Mouse (Mus musculus) 3134 (cell line): ENCODE results near the gene Manba.
"Not testable (repeated sequence)": the region's sequence is repeated elsewhere in the genome, so short reads cannot be mapped to it uniquely, and the experiment has no call there.

Source experiments
- DNase-seq: peaks from one replicate; pipeline ENCODE4 v3.0.0-alpha.2; 2011; ENCODE audit warnings: low spot score; ENCODE audit not compliant: insufficient read length; ENCODE audit errors: extremely low read depth

Manba gene

DNA sequence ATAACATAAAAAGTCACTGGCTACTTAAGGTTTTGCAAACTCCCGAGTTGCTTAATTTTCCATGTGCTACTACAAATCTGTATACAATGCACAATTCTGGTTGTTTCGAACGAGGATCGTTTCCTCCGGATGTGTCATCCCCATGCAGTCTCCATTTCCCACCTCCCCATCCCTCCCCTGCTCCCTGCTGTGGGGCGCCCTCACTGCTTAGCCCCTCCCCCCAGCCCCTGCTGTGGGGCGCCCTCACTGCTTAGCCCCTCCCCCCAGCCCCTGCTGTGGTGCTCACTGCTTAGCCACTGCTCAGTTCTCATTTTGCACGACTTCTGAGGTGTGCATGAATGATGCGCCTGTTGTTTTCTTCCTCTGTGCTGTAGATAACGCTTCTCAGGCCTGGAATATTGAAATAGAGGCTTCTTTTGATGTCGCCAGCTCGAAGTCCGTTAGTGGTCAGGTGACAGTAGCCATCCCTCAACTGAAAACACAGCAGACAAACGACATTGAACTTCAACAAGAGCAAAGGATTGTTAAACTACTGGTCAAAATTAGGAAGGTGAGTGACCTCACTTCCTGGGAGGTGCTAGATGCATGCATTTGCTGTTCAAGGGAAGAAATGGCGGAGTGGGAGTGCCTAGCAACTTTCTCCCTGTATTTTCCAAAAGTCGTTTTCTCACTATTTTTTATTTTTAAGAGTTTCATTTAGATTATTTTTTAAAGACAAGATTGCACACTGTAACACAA lies 37.4 kb downstream of the Manba start:
- no peak for DNase-seq

DNA sequence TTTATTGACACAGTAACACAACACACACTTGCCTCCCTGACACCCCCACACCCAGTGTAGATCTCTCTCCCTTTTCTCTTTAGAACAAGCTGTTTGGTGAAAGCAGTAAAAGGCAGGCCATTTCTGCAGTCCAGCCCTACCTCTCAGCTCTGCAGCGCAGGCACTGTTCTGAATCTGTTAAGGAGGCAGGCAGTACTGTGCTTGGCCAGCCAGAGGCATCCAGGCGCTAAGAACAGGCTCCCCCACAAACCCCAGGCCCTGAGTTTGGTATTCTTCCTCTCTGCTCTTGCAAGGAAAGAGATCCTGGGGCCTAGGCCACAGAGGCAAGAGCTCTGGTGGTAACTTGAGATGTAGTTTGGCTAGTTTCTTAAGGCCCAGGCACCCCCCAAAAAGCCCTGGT lies 39.5 kb downstream of the Manba start:
- not testable (repeated sequence) for DNase-seq

DNA sequence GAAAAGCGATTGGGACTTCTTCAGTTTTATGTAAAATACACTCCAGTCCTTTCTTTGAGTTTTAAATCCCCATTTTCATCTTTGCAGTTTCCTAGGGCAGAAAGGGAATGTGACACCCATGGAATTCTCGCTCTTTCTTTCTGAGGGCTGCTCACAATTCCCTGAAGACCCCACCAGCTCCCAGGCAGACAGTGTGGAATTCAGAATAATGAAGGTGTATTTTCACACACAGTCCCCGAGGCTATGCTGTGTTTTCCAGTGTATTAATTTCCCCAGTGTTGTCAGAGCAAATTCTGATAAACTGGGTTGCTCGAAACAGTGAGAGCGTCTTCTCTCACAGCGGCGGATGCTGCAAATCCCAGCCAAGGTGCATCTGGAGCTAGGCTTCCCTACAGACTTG lies 44.3 kb downstream of the Manba start:
- DNase-seq = no peak

DNA sequence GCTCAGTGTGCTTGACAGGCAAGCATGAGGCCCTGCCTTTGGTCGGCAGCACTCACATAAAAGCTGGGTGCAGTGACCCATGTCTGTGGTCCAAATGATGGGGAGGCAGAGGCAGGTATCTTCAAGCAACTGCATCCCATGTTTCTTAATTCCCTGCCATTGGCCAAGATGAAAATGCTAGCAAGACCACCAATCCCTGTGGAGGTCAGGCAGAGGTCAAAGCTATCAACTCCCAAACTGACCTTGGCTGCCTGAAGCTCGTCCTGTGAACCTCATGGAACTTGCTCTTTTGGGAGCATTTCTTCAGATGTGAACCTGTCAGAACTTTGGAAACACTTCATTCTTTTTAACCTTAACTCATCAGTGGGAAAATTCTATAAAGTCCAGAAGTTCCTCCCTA lies 46.4 kb downstream of the Manba start:
- DNase-seq = no peak

DNA sequence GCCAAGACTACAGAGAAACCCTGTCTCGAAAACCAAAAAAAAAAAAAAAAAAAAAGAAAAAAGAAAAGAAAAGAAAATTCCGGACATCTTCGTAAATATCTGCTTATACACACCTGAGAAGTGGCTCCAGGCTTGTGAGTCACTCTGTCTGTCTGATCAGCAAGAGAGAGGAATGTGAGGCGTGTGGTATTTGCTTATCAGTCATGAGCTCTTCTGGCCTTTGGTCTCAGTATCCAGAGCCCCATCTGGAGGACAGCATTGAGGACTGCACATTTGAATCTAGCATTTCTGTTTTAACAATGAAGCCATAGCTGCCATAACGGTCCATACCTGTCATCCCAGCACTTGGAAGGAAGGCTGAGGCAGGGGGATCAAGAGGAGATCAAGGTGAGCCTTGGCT lies 48.7 kb downstream of the Manba start:
- no peak for DNase-seq

DNA sequence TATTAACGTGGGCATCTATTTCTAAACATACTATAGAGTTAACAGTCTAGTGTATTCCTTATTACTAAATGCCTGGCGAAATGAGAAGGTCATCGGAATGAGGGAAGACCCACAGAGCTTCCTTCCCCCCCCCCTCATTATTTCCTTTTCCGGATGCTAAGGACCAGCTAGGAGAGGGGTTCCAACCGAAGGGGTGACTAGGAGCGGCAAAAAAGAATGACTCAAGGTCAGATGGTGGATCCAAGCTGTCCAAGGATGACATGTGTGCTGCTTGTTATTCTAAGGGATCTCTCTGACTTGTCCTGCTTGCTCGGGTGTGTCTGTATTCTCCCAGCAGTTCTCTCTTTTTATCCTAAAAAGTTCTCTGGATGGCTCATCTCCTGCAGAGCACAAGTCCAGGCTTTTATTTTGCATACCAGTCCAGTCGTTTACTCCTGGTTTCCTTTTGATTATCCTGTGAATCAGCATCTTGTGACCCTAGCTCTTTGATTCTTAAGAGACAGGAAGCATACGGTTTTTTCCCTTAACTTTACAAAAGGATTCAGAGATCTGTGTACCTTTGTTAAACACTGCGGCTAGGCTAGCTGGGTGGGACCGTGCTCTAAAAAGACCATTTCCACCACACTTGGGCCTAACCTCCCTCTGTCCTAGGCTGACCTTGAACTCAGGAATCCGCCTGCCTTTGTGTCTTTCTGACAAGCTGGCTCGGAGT lies 61.0 kb downstream of the Manba start:
- no peak for DNase-seq

DNA sequence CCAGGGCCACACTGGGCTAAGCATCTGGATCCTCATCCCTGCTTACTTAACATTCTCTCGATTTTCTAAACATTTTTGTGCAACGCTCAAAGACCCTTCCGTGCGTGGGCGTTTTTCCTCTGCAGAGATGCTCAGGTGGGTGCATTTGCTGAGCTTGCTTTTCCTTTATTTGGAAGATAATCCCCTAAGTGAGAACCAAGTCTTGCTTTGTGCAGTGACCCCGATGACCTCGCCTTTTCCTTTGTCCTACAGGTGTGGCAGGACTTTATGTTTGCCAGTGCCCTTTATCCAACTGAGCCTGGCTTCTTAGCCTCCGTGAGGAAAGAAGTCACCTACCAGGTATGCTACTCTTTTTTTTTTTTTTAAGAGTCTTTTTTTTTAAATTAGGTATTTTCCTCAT lies 61.9 kb downstream of the Manba start:
- no peak for DNase-seq

DNA sequence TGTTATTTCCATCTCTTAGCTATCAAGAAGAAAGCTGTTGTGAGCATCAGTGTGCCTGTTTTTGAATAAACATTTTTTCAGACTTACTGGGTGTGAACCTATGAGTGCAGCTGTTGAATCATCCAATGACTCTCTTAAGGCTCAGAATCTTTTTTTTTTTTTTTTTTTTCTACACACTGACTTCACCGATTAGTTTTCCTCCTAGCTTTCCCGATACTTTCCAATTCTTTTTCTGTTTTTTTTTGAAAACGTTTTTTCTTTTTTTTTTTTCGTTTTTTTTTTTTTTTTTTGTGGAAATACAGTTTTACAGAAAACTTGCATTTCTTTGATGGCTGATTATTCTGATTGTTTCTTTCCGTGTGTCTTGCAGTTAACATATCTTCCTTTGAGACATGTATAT lies 67.5 kb downstream of the Manba start:
- no peak for DNase-seq

DNA sequence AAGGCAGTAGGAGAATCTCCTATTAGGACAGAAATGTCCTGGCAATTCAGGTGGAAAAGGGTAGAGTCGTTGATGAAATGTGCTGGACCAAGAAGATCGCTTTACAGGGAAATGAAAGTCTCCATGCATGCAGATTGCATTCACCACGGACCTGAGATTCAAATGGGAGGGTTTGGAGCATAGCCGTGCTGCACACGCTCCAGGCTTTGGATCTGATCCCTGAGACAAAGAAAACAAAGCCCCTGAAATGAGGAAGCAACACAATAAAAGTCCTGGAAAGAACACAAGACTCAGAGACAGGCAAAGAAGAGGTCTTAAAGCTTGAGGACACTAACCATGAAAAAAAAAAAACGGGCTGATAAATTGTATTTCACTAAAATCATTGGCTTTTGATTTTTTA lies 69.8 kb downstream of the Manba start:
- DNase-seq = no peak

DNA sequence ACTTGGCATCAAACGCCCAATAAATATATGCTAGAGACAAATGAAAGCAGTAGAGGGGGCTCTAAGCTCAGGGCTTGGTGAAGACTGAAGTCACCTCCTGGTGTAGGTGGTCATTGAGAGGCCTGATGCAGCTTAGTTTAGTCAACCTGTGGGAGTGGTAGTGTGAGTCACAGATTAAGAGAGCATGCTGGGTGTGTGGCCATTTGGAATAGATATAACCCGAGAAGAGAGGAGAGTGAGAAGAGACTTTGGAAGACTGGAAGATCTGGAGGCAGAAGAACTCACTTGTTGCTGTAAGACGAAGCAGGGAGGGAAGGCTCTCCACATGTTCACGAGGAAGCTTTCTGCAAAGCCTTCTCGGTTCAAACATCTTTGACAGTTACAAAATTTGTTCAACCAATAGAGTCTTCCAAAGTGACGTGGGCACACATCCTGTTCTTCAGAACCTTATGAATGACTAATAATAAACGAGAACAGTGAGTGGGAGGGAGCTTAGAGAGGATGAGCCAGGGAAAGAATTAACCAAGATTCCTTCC lies 70.7 kb downstream of the Manba start:
- no peak for DNase-seq

DNA sequence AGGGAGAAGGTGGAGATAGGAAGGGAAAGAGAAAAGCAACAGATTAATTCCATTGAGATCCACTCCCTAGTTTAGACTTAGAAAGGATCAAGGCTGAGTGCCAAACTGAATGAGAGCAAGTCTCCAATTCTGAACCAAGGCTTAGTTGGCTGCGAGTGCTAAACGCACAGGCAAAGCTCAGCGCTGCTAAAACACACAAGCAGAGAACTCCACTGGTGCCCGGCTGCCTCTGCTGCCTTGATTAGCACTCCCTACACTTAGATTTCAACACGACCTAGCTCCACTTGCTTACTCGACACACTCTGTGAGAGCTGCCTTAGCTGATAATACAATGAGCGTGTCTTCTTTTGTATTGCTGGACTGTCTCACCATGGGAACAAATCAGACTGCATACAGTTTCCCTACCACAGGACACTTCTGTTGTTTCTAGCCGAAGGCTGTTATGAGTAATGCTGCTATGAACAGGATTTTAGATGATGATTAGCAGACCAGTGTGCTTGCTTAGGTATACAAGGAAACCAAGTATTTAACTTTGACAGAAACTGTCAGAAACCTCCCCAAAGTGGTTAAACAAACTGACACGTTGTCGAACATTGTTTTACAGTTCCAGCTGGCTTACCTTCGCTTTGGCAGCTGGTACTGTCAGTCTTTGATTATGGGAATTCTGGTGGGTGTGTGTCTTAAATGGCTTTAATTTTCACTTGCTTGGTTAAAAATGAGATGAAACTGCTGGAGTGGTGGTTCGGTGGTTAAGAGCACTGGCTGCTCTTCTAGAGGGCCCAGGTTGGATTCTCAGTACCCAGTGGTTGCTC lies 71.6 kb downstream of the Manba start:
- no peak for DNase-seq

DNA sequence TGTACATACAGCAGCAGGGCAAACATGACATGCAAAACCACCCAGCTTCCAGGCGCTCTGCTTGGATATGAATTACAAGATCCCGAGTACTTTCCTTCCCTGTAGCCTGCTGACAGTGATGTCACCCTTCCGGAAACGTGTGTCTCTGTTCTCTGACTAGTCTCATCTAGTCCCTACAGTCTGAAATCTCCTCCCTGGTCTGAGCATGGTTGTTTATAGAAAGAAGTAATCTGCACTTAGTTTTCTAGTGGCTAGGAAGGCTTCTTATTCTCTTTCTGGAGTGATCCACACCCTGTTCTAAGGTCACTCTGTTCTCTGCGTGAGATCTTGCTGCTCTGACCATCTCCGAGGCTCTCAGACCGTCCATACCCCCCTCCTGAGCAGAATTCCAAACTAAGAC lies 76.6 kb downstream of the Manba start:
- DNase-seq = no peak

DNA sequence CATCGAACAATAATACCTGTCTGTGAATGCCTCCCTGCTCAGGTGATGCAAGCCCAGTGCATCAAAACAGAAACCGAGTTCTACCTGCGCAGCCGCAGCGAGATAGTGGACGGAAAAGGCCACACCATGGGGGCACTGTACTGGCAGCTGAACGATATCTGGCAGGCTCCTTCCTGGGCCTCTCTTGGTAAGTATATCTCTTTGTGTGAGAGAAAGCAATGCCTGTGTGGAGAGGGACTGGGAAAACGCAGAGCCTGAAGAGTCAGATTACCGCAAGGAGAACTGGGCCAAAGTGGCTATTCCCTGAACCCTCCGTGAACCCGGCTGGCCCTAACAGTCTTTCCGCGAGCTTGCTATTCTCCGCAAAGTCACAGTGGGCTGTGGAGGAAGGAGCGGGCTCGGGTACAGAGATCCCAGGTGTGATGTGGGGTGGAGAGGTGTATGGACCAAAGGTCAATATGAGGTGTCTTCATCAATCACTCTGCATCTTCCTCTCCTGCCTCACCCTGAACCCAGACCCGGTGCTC lies 77.8 kb downstream of the Manba start:
- no peak for DNase-seq

DNA sequence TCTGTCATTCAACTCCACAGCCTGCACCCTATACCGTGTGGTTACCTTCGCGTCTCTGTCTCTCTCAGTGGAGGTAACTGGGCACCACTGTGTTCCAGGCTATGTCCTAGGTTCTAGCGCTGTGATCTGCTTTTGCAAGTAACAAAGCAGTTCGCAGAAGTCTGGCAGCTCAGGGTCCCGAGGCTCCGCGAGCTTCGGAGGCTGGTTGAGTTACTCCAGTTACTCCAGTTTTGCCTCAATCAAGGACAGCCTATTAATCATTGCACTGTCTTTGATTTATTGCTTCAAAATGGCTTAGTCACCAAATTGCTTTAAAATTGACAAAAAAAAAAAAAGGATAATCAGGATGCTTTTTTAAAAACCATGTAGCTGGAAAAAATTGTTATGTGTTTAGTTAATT lies 79.3 kb downstream of the Manba start:
- DNase-seq = no peak

DNA sequence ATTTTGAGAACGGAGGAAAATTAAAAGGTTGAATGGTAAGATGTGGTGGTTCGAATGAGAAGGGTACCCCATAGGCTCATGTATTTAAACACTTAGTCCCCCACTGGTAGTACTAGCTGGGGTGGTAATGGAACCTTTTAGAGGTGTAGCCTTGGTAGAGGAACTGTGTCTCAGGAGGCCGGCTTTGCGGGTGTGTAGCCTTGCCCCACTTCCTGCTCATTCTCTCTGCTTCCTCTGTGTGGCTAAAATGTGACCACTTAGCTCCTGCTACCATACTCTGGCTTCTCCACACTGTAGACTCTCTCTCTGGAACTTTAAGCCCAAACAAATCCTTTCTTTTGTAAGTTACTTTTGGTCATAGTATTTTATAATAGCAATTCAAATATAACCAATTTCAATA lies 79.9 kb downstream of the Manba start:
- no peak for DNase-seq

DNA sequence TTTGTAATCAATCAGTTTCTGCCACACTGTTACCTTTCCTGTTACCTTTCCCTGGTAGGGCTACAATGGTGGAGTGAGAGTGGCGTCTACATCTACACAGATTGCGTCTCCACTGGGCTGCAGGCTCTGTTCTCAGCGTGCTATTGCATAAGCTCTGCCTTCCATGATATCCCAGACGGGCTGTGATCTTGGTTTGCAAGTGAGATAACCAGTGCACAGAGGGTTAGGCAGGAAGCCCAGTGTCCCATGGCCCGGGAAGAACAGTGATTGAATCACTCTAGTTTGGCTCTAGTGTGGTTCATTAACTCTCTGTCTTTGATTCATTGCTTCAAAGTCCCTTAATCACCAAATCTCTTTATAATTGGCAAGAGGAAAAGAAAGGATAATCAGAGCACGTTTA lies 82.5 kb downstream of the Manba start:
- DNase-seq = no peak

DNA sequence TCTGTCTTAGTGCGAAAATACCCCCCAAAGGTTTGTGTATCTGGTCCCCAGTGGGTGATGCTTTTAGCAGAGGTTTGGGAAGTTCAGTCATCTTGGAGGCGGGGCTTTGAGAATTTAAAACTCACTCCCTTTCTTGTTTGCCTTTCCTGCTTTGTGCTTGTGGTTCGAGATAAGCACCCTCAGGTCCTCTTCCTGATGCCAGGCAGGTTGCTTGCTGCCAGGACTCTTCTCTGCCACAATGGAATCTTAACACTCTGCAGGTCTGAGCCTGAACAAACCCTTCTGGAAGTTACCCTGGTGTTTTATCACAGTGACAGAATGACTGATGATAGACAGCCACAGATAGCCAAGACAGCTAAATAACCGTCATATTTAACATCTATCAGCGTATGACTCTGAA lies 83.2 kb downstream of the Manba start:
- no peak for DNase-seq

DNA sequence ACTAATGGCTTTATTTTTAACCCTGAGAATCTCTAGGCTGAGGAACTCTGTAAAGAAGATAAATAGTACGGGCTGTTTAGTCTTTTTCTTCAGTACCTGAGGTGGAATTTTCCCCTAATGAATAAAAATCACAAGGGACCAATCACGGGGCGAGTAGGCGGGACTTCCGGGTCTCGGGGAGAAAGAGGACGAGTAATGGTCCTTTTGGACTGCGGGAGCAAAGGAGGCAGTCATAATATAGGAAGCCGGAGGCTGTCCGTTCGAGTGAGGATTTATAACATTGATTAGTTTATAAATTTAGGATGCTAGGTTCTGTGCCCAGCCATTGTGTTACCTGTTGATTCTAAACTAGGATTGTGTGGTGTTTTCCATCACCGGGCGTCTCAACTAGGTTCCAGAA lies 86.1 kb downstream of the Manba start:
- DNase-seq = no peak

DNA sequence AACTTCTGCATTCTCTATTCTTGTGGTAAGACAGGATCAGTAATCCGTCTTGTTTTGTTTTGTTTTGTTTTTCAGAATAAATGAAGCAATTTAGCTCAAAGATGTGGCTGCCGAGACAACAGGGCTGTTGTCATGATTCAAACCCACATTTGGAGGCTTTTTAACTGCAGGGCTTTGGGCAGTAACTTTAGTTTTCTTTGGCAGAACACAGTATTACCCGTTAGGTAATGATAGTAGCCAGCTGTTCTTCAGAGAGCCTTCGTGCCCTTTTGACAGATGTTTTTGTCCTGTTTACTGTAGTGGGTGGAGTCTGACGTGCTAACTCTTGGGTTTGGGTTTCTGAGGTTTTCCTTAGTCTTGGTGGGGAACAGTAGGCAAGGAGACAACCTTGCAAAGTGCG lies 87.6 kb downstream of the Manba start:
- DNase-seq = no peak

DNA sequence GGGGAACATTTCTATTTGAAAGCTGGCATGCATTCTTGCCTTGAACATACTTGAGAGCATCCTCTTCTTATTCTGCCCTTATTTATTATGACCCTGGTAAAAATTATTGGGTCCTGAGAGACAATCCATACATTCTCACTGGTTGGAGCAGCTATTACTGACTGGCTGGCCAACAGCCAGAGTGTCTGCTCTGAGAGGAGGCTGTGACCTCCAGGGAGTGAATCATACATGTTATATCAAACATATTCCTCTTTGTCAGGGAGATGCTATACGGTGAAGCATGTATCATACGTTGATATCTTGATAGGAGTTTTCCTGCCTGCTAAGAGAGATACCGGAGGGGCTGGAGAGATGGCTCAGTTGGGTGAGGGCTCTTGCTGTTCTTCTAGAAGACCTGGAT lies 89.7 kb downstream of the Manba start:
- DNase-seq = no peak

DNA sequence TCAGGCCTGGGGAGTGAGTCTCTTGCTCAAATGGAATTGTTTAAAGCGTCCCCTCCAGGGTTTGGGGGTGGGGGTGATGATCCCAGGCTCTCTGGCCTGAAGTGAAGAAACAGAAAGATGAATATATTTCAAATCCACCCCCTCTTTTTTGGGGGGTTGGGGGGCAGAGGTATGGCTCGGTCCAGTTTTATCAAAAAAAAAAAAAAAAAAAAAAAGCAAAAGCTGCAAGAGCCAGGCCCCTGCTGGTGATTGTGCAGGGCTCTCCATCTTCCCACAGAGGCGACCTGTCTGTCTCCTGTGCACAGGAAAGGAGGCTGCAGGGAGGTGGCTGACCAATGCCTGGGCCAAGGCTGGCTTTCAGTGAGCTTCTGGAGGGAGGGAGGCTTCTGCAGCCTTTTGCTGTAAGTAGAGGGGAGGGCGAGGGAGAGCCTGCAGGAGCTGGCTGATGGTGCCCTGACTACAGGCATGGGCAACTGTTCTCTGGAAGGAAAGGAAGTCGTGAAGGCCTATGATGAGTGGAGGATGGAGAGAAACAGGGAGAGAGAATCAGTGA lies 93.3 kb downstream of the Manba start:
- no peak for DNase-seq
